Mouse (Mus musculus): ENCODE data around the gene Nrgn. TPM values are rescaled to one million over a fixed set of nuclear protein-coding genes. Genes with fewer than 3 reads are reported as not detected.

Nrgn gene
- polyA plus RNA-seq (2014; fragmentation: Illumina TruSeq; extraction: RNeasy Lipid Tissue Mini Kit (QIAGEN cat#74804); ENCODE audit: low read depth, low replicate concordance) = 2.3 TPM

GRCm38 (mm10) chr9:37552536-37553293 is at the start of gene Nrgn:
TSS of gene Nrgn (minus strand) at chr9:37552904.

GRCm38 (mm10) chr9:37554838-37555748 is 2.4 kb upstream of the Nrgn start, which contains the start of gene Siae:
TSS of gene Siae (plus strand) at chr9:37555698.

GRCm38 (mm10) chr9:37539170-37540025 is 13.3 kb downstream of the Nrgn start, which contains the start of gene Vsig2:
TSS of gene Vsig2 (plus strand) at chr9:37539255.

GRCm38 (mm10) chr9:37527396-37528224 is 25.1 kb downstream of the Nrgn start, which contains the start of gene Esam:
TSS of gene Esam (plus strand) at chr9:37528078.

Other genes starting within 250 kb of the Nrgn start
- gene Ccdc15, start 204.5 kb downstream of the Nrgn start, polyA plus RNA-seq (2014; fragmentation: Illumina TruSeq; extraction: RNeasy Lipid Tissue Mini Kit (QIAGEN cat#74804); ENCODE audit: low read depth, low replicate concordance) = 1.6 TPM
- not detected for gene Hepacam, start 185.6 kb downstream of the Nrgn start, polyA plus RNA-seq (2014; fragmentation: Illumina TruSeq; extraction: RNeasy Lipid Tissue Mini Kit (QIAGEN cat#74804); ENCODE audit: low read depth, low replicate concordance)
- 22.6 TPM for gene Robo4, start 151.0 kb downstream of the Nrgn start, polyA plus RNA-seq (2014; fragmentation: Illumina TruSeq; extraction: RNeasy Lipid Tissue Mini Kit (QIAGEN cat#74804); ENCODE audit: low read depth, low replicate concordance)
- gene Robo3, start 119.7 kb downstream of the Nrgn start, polyA plus RNA-seq (2014; fragmentation: Illumina TruSeq; extraction: RNeasy Lipid Tissue Mini Kit (QIAGEN cat#74804); ENCODE audit: low read depth, low replicate concordance) = not detected
- 26.6 TPM for gene Msantd2, start 63.6 kb downstream of the Nrgn start, polyA plus RNA-seq (2014; fragmentation: Illumina TruSeq; extraction: RNeasy Lipid Tissue Mini Kit (QIAGEN cat#74804); ENCODE audit: low read depth, low replicate concordance)
- gene Esam, start 24.8 kb downstream of the Nrgn start, polyA plus RNA-seq (2014; fragmentation: Illumina TruSeq; extraction: RNeasy Lipid Tissue Mini Kit (QIAGEN cat#74804); ENCODE audit: low read depth, low replicate concordance) = 73.7 TPM
- 17.8 TPM for gene Vsig2, start 13.6 kb downstream of the Nrgn start, polyA plus RNA-seq (2014; fragmentation: Illumina TruSeq; extraction: RNeasy Lipid Tissue Mini Kit (QIAGEN cat#74804); ENCODE audit: low read depth, low replicate concordance)
- gene Siae, start 2.8 kb upstream of the Nrgn start, polyA plus RNA-seq (2014; fragmentation: Illumina TruSeq; extraction: RNeasy Lipid Tissue Mini Kit (QIAGEN cat#74804); ENCODE audit: low read depth, low replicate concordance) = 12.0 TPM
- gene Spa17, start 60.8 kb upstream of the Nrgn start, polyA plus RNA-seq (2014; fragmentation: Illumina TruSeq; extraction: RNeasy Lipid Tissue Mini Kit (QIAGEN cat#74804); ENCODE audit: low read depth, low replicate concordance) = 9.9 TPM
- 36.7 TPM for gene Tbrg1, start 104.4 kb upstream of the Nrgn start, polyA plus RNA-seq (2014; fragmentation: Illumina TruSeq; extraction: RNeasy Lipid Tissue Mini Kit (QIAGEN cat#74804); ENCODE audit: low read depth, low replicate concordance)
- not detected for gene Panx3, start 116.3 kb upstream of the Nrgn start, polyA plus RNA-seq (2014; fragmentation: Illumina TruSeq; extraction: RNeasy Lipid Tissue Mini Kit (QIAGEN cat#74804); ENCODE audit: low read depth, low replicate concordance)
- not detected for gene Olfr160, start 163.3 kb upstream of the Nrgn start, polyA plus RNA-seq (2014; fragmentation: Illumina TruSeq; extraction: RNeasy Lipid Tissue Mini Kit (QIAGEN cat#74804); ENCODE audit: low read depth, low replicate concordance)
- not detected for gene Olfr874, start 192.2 kb upstream of the Nrgn start, polyA plus RNA-seq (2014; fragmentation: Illumina TruSeq; extraction: RNeasy Lipid Tissue Mini Kit (QIAGEN cat#74804); ENCODE audit: low read depth, low replicate concordance)
- gene Olfr875, start 219.0 kb upstream of the Nrgn start, polyA plus RNA-seq (2014; fragmentation: Illumina TruSeq; extraction: RNeasy Lipid Tissue Mini Kit (QIAGEN cat#74804); ENCODE audit: low read depth, low replicate concordance) = not detected